Comparison of ENCODE assay signal across 1 mouse cellular context in the genomic region with DNA sequence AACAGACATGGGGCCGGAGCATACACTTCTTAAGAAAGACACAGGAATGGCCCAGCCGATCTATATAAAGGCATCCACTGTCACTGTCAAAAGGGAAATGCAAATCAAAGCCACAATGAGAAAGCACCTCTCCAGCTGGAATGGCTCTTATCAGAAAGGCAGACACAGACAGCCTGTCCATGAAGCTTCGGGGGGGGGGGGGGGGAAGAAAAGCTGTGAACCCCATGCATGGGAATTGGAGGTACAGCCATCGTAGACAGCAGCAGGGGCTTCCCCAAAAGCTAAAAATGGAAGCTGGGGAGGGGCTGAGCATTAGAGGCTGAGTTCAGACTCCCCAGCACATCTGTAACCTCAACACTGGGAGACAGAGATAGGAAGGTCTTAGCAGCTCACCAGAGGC.
TF ChIP-seq lines count a peak whose summit lies in the region.

No protein-coding gene starts in this region.

TF ChIP-seq in CH12.LX, 34 proteins besides CTCF, POLR2A, EP300 and RAD21 (continued from another document):
- TF ChIP-seq ZNF384 (IDR thresholded peaks at IDR 0.05; ENCODE audit: low read depth, low read length) (0 out of 2 replicates have a peak, but pooled peaks have one; percentile 24), SMC3 (IDR thresholded peaks at IDR 0.05; ENCODE audit: low read depth, low read length) (0 out of 2 replicates have a peak, but pooled peaks have one; percentile 4), ZKSCAN1 (IDR thresholded peaks at IDR 0.05; ENCODE audit: borderline replicate concordance, low read depth, low read length) (no peak), PAX5 (IDR thresholded peaks at IDR 0.05; ENCODE audit: low read length) (no peak), SIN3A (IDR thresholded peaks at IDR 0.05; ENCODE audit: low read length) (peak; percentile 81), CHD1 (IDR thresholded peaks at IDR 0.05; ENCODE audit: low read depth, low read length) (no peak), JUND (conservative IDR thresholded peaks at IDR 0.05; ENCODE audit: low read depth, low read length) (no peak), MYC (IDR thresholded peaks at IDR 0.05; ENCODE audit: low read depth, low read length) (peak; percentile 15; the same call in 1 of the 2 replicates), UBTF (IDR thresholded peaks at IDR 0.05; ENCODE audit: low read depth, low read length) (no peak), TBP (conservative IDR thresholded peaks at IDR 0.05; ENCODE audit: low read depth, low read length) (peak; percentile 46; the same call in 1 of the 2 replicates), E2F4 (IDR thresholded peaks at IDR 0.05; ENCODE audit: insufficient replicate concordance, low read depth, low read length) (no peak), KAT2A (IDR thresholded peaks at IDR 0.05; ENCODE audit: insufficient replicate concordance, low read length) (0 out of 2 replicates have a peak, but pooled peaks have one; percentile 33), MAX (IDR thresholded peaks at IDR 0.05; ENCODE audit: low read length) (no peak)
